In the genomic region with DNA sequence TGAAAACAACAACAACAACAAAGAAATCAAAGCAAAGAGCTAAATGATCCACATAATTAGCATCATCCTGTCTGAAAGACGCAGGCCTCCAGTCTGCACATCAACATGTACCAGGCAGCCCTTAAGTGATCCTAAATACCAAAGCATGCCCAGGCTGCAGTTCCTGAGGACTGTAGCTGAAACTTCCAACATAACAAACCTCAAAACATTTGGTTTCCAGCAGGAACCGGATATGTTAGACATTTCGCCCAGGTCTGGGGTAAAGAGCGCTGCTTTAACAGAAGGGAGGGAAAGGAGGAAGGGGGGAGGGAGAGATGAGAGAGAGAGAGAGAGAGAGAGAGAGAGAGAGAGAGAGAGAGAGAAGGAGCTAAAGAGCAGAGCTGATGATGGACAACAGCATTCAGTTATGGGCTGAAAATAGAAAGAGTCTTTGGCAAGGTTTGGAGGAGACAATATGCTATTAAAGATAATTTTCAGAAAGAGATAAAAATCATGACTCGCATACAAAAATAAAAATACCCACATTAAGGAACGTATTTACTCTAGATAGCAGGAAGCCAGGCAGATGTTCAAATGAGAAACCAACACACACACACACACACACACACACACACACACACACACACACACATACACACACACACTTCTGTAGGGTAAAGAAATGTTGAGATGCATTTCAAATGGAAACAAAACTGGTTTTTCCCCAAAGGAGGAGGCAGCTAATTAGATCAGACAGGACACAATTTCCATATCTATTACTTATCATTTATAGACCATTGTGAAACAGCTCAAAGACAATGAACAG, we compare ENCODE assay signal across 12 mouse cellular contexts. TPM values are rescaled to one million over a fixed set of nuclear protein-coding genes. Genes with fewer than 3 reads are reported as not detected.
DNase-seq lines count a peak whose midpoint lies in the region; ATAC-seq and TF ChIP-seq lines count a peak whose summit lies in the region.
"Had no signal": no experiment of that assay in that cellular context is flagged by ENCODE, and none has a peak within 500 bp of the region (broad histone marks: within the 10 kb centered on the region; RNA-seq: fewer than 3 reads in every experiment).

No protein-coding gene starts in this region.

- H3K36me3 ChIP-seq in heart, embryonic 13.5 days = no peaks in the 10 kb centered on the region
- no peaks in the 10 kb centered on the region for H3K36me3 ChIP-seq in heart, embryonic 11.5 days (ENCODE audit: control insufficient read depth, insufficient read depth, low read length)
- H3K36me3 ChIP-seq in midbrain, embryonic 14.5 days (ENCODE audit: control insufficient read depth, insufficient read depth, low read length) = no peaks in the 10 kb centered on the region
- H3K36me3 ChIP-seq in midbrain, embryonic 15.5 days (replicated peaks) = no peaks in the 10 kb centered on the region
- H3K36me3 ChIP-seq in embryonic facial prominence, embryonic 10.5 days (replicated peaks) = no peaks in the 10 kb centered on the region
- no peaks in the 10 kb centered on the region for H3K36me3 ChIP-seq in small intestine, adult 2 months (ENCODE audit: control insufficient read depth, insufficient read depth, low read length)
- H3K36me3 ChIP-seq: neural tube, embryonic 12.5 days had no signal

- no peak for TF ChIP-seq CTCF in small intestine, adult 2 months (IDR thresholded peaks at IDR 0.05; ENCODE audit: extremely low read depth, insufficient read length, insufficient replicate concordance, low read depth, low read length)

- no peak overlapping the region for H3K4me2 ChIP-seq in heart, embryonic 13.5 days
- no peak overlapping the region for H3K4me2 ChIP-seq in heart, embryonic 11.5 days
- no peak overlapping the region for H3K4me2 ChIP-seq in midbrain, embryonic 14.5 days (ENCODE audit: low read length)
- H3K4me2 ChIP-seq in midbrain, embryonic 15.5 days = no peak overlapping the region
- H3K4me2 ChIP-seq: neural tube, embryonic 12.5 days had no signal

- TF ChIP-seq POLR2A in small intestine, adult 2 months (IDR thresholded peaks at IDR 0.05; ENCODE audit: low read depth, low read length) = no peak

- peaks cover 53% of the 10 kb centered on the region for H3K4me1 ChIP-seq in heart, embryonic 13.5 days
- H3K4me1 ChIP-seq in heart, embryonic 11.5 days (ENCODE audit: control insufficient read depth, insufficient read depth, low read length) = peaks cover 19% of the 10 kb centered on the region
- H3K4me1 ChIP-seq in midbrain, embryonic 14.5 days (ENCODE audit: control insufficient read depth, insufficient read depth, low read length) = no peaks in the 10 kb centered on the region
- H3K4me1 ChIP-seq in midbrain, embryonic 15.5 days = peaks cover 3% of the 10 kb centered on the region; the same call in 1 of the 2 replicates
- peaks cover 26% of the 10 kb centered on the region for H3K4me1 ChIP-seq in embryonic facial prominence, embryonic 10.5 days
- H3K4me1 ChIP-seq in small intestine, adult 2 months (ENCODE audit: control insufficient read depth, insufficient read depth, insufficient read length, low read length) = 0 out of 2 replicates have a peak, but pooled peaks cover 1% of the 10 kb centered on the region
- H3K4me1 ChIP-seq: neural tube, embryonic 12.5 days had no signal

- H3K27ac ChIP-seq in heart, embryonic 13.5 days (replicated peaks) = peak overlapping the region; percentile 72
- no peak overlapping the region for H3K27ac ChIP-seq in heart, embryonic 11.5 days (ENCODE audit: low read depth, low read length)
- no peak overlapping the region for H3K27ac ChIP-seq in midbrain, embryonic 14.5 days (replicated peaks; ENCODE audit: low read depth, low read length)
- no peak overlapping the region for H3K27ac ChIP-seq in midbrain, embryonic 15.5 days
- H3K27ac ChIP-seq in embryonic facial prominence, embryonic 10.5 days (replicated peaks) = peak overlapping the region; percentile 44; the same call in 1 of the 2 replicates
- H3K27ac ChIP-seq in small intestine, adult 2 months (ENCODE audit: insufficient read depth, low read depth, low read length) = 0 out of 2 replicates have a peak overlapping the region, but pooled peaks have one; percentile 32
- H3K27ac ChIP-seq: neural tube, embryonic 12.5 days had no signal

- H3K9me3 ChIP-seq in heart, embryonic 13.5 days = no peaks in the 10 kb centered on the region
- H3K9me3 ChIP-seq in heart, embryonic 11.5 days (replicated peaks; ENCODE audit: control insufficient read depth, low read length) = no peaks in the 10 kb centered on the region
- H3K9me3 ChIP-seq in midbrain, embryonic 14.5 days (ENCODE audit: control insufficient read depth, low read length) = no peaks in the 10 kb centered on the region
- H3K9me3 ChIP-seq in midbrain, embryonic 15.5 days = no peaks in the 10 kb centered on the region
- H3K9me3 ChIP-seq in embryonic facial prominence, embryonic 10.5 days = no peaks in the 10 kb centered on the region
- H3K9me3 ChIP-seq: neural tube, embryonic 12.5 days had no signal

- no peaks in the 10 kb centered on the region for H3K27me3 ChIP-seq in heart, embryonic 13.5 days (replicated peaks)
- H3K27me3 ChIP-seq in heart, embryonic 11.5 days (ENCODE audit: control insufficient read depth, insufficient read depth, low read length) = no peaks in the 10 kb centered on the region
- H3K27me3 ChIP-seq in midbrain, embryonic 14.5 days (ENCODE audit: control insufficient read depth, insufficient read depth, low read length) = no peaks in the 10 kb centered on the region
- no peaks in the 10 kb centered on the region for H3K27me3 ChIP-seq in midbrain, embryonic 15.5 days (replicated peaks)
- H3K27me3 ChIP-seq in embryonic facial prominence, embryonic 10.5 days (replicated peaks; ENCODE audit: low read depth, poor library complexity, severe bottlenecking) = no peaks in the 10 kb centered on the region
- no peaks in the 10 kb centered on the region for H3K27me3 ChIP-seq in small intestine, adult 2 months (ENCODE audit: control insufficient read depth, insufficient read depth, low read length)
- H3K27me3 ChIP-seq: neural tube, embryonic 12.5 days had no signal

- 29% methylated on average over 6 of the region's 6 CpGs for WGBS in heart, embryonic 13.5 days
- 48% methylated on average over 6 of the region's 6 CpGs for WGBS in heart, embryonic 11.5 days (ENCODE audit: insufficient replicate concordance)
- 85% methylated on average over 6 of the region's 6 CpGs for WGBS in midbrain, embryonic 14.5 days
- WGBS in midbrain, embryonic 15.5 days = 75% methylated on average over 6 of the region's 6 CpGs
- WGBS in embryonic facial prominence, embryonic 10.5 days = 58% methylated on average over 6 of the region's 6 CpGs
- WGBS in small intestine, adult 2 months = 64% methylated on average over 6 of the region's 6 CpGs

- peak overlapping the region; percentile 48 for H3K9ac ChIP-seq in heart, embryonic 13.5 days
- no peak overlapping the region for H3K9ac ChIP-seq in heart, embryonic 11.5 days (ENCODE audit: low read depth, low read length)
- H3K9ac ChIP-seq in midbrain, embryonic 14.5 days (replicated peaks; ENCODE audit: low read length) = no peak overlapping the region
- no peak overlapping the region for H3K9ac ChIP-seq in midbrain, embryonic 15.5 days
- H3K9ac ChIP-seq: neural tube, embryonic 12.5 days had no signal

- intact Hi-C loops in left cerebral cortex, postnatal 14 days (cut with DNase I) = loop anchor here (5.0 kb wide), 1 partner anchor 50 kb away; the partner anchor contains the start of gene Lbh

- peak; percentile 6 for DNase-seq in midbrain, embryonic 14.5 days
- DNase-seq in embryonic facial prominence, embryonic 10.5 days (ENCODE audit: low spot score) = no peak
- DNase-seq in left cerebral cortex, postnatal 14 days (ENCODE audit: low spot score in 2 of 2) = no peak
- DNase-seq in cerebellum, postnatal 25 days = no peak
- DNase-seq: lung, adult 18-20 months; right cerebral cortex, adult 18-20 months; thymus, postnatal 25 days had no signal

- no peak for ATAC-seq in heart, embryonic 13.5 days (ENCODE audit: extremely low read depth, insufficient number of reproducible peaks, low FRiP score, low TSS enrichment)
- no peak for ATAC-seq in heart, embryonic 11.5 days (replicated peaks; ENCODE audit: insufficient number of reproducible peaks, low FRiP score, low TSS enrichment)
- no peak for ATAC-seq in midbrain, embryonic 14.5 days (ENCODE audit: low FRiP score, low TSS enrichment)
- ATAC-seq in midbrain, embryonic 15.5 days (replicated peaks) = no peak

- no peak overlapping the region for H3K4me3 ChIP-seq in heart, embryonic 13.5 days
- H3K4me3 ChIP-seq in heart, embryonic 11.5 days (ENCODE audit: low read depth, low read length) = no peak overlapping the region
- H3K4me3 ChIP-seq in midbrain, embryonic 14.5 days (replicated peaks; ENCODE audit: low read depth, low read length) = no peak overlapping the region
- no peak overlapping the region for H3K4me3 ChIP-seq in midbrain, embryonic 15.5 days
- no peak overlapping the region for H3K4me3 ChIP-seq in embryonic facial prominence, embryonic 10.5 days
- no peak overlapping the region for H3K4me3 ChIP-seq in small intestine, adult 2 months (ENCODE audit: low read depth, low read length)
- H3K4me3 ChIP-seq: neural tube, embryonic 12.5 days had no signal

RNA-seq across cellular contexts. Expression of gene Lbh, which starts 49.5 kb away (rescaled TPM):
- 25.6 and 30.8 TPM in 2 replicates for polyA plus RNA-seq in heart, embryonic 13.5 days (2015; fragmentation: Nextera tagmentation; extraction: Ambion mirVana)
- polyA plus RNA-seq in heart, embryonic 11.5 days (2014; fragmentation: Nextera tagmentation; extraction: Ambion mirVana) = 19.1 and 22.8 TPM in 2 replicates
- 8.9 and 12.3 TPM in 2 replicates for polyA plus RNA-seq in midbrain, embryonic 14.5 days (2014; fragmentation: Nextera tagmentation; extraction: Ambion mirVana)
- polyA plus RNA-seq in midbrain, embryonic 15.5 days (2015; fragmentation: Nextera tagmentation; extraction: Ambion mirVana) = 5.7 and 5.9 TPM in 2 replicates
- 2.1 and 2.2 TPM in 2 replicates for polyA plus RNA-seq in embryonic facial prominence, embryonic 10.5 days (2016; fragmentation: Nextera tagmentation; extraction: Ambion mirVana)
- polyA plus RNA-seq in small intestine, adult 2 months (2012; rRNA removed) = 41.9 and 49.3 TPM in 2 replicates
- 10 to 100 TPM; 44.4 to 45.5 TPM for total RNA-seq in left cerebral cortex, postnatal 14 days (2021)

Comparison
In these comparisons a context has a peak if more than half of its experiments do, and no peak if none do; other contexts are left out.
1. H3K27ac ChIP-seq: peak in heart, embryonic 13.5 days (single experiment), embryonic facial prominence, embryonic 10.5 days (single experiment) and small intestine, adult 2 months (single experiment); none in heart, embryonic 11.5 days (single experiment), midbrain, embryonic 14.5 days (single experiment) and midbrain, embryonic 15.5 days (single experiment).